Comparison of ENCODE assay signal across 25 mouse cellular contexts in the genomic region with DNA sequence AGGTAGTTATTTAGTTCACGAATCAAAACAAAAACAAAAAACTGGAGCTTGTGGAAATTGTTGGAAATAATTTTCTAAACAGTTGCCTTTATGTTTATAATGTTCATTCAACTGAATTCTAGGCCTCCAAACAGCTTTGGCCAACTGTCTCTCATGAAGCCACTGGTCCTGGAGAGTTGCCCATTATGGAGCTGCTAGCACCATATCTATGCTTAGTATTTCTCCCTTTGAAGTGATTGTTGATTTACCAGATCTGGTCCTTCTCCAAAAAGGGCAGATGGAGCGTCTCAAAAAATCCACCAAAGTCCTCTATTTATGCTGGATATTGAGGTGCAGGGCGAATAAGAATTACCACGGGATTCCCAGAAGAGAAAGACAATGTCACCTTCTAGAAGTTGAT.
DNase-seq lines count a peak whose midpoint lies in the region; ATAC-seq and TF ChIP-seq lines count a peak whose summit lies in the region.
"Had no signal": no experiment of that assay in that cellular context is flagged by ENCODE, and none has a peak within 500 bp of the region (broad histone marks: within the 10 kb centered on the region; RNA-seq: fewer than 3 reads in every experiment).

No protein-coding gene starts in this region.

- H3K9ac ChIP-seq in lung, postnatal 0 days (replicated peaks; ENCODE audit: low read depth), result no peak overlapping the region
- H3K9ac ChIP-seq: embryonic facial prominence, embryonic 13.5 days; forebrain, embryonic 12.5 days; forebrain, postnatal 0 days; hindbrain, embryonic 15.5 days; limb, embryonic 13.5 days had no signal

- no peak for TF ChIP-seq CTCF in kidney, adult 2 months (conservative IDR thresholded peaks at IDR 0.05; ENCODE audit: insufficient read depth, insufficient read length, low read depth, low read length)
- no peak for TF ChIP-seq CTCF in lung, postnatal 0 days (IDR thresholded peaks at IDR 0.05)
- no peak for TF ChIP-seq CTCF in layer of hippocampus, adult 2 months (conservative IDR thresholded peaks at IDR 0.05)

- TF ChIP-seq POLR2A in kidney, adult 2 months (IDR thresholded peaks at IDR 0.05; ENCODE audit: low read depth, low read length), result no peak

- DNase-seq in kidney, adult 2 months, result peak; percentile 40
- DNase-seq in kidney, adult 8-10 months, result no peak
- DNase-seq in lung, postnatal 10 days, result peak; percentile 22
- no peak for DNase-seq in lung, postnatal 0 days (ENCODE audit: low spot score)
- DNase-seq in cerebellum, adult 9-10 months, result peak; percentile 42
- peak; percentile 13 for DNase-seq in lung, postnatal 36 days
- DNase-seq in layer of hippocampus, adult 2 months (ENCODE audit: low spot score in 2 of 2), result no peak
- no peak for DNase-seq in spleen, postnatal 14 days (ENCODE audit: low spot score in 2 of 2)
- DNase-seq: adrenal gland, postnatal 10 days; forebrain, postnatal 0 days; gastrocnemius, postnatal 10 days; heart, postnatal 14 days; kidney, adult 11 months; kidney, postnatal 25 days; midbrain, embryonic 14.5 days; thymus, postnatal 14 days had no signal

- H3K36me3 ChIP-seq in kidney, adult 2 months (ENCODE audit: control insufficient read depth, insufficient read depth, low read length), result no peaks in the 10 kb centered on the region
- no peaks in the 10 kb centered on the region for H3K36me3 ChIP-seq in lung, postnatal 0 days (ENCODE audit: insufficient read depth, low read length)
- H3K36me3 ChIP-seq: embryonic facial prominence, embryonic 13.5 days; forebrain, embryonic 12.5 days; hindbrain, embryonic 10.5 days; hindbrain, embryonic 15.5 days; limb, embryonic 13.5 days had no signal

- WGBS in kidney, adult 2 months, result 61% methylated on average over 4 of the region's 4 CpGs
- 74% methylated on average over 4 of the region's 4 CpGs for WGBS in lung, postnatal 0 days

- no peaks in the 10 kb centered on the region for H3K9me3 ChIP-seq in lung, postnatal 0 days (ENCODE audit: low read length)
- H3K9me3 ChIP-seq: embryonic facial prominence, embryonic 13.5 days; forebrain, embryonic 12.5 days; hindbrain, embryonic 10.5 days; hindbrain, embryonic 15.5 days; limb, embryonic 13.5 days had no signal

- no peak overlapping the region for H3K4me3 ChIP-seq in kidney, adult 2 months (ENCODE audit: insufficient read depth, low read depth, low read length)
- H3K4me3 ChIP-seq in lung, postnatal 0 days (ENCODE audit: low read depth, low read length), result no peak overlapping the region
- H3K4me3 ChIP-seq in layer of hippocampus, adult 2 months, result no peak overlapping the region
- H3K4me3 ChIP-seq: embryonic facial prominence, embryonic 13.5 days; erythroblast, embryonic 14.5 days; forebrain, embryonic 12.5 days; hindbrain, embryonic 10.5 days; hindbrain, embryonic 15.5 days; limb, embryonic 13.5 days had no signal

- H3K4me1 ChIP-seq in kidney, adult 2 months (ENCODE audit: control insufficient read depth, insufficient read depth, low read length), result no peaks in the 10 kb centered on the region; the same call in 1 of the 2 replicates
- no peaks in the 10 kb centered on the region for H3K4me1 ChIP-seq in lung, postnatal 0 days (ENCODE audit: insufficient read depth, low read depth, low read length)
- H3K4me1 ChIP-seq: limb, embryonic 13.5 days had no signal

- no peak for ATAC-seq in lung, postnatal 0 days
- ATAC-seq: forebrain, postnatal 0 days; inflammation-experienced regulatory T-cells, adult 6 months; Patski had no signal

- H3K4me2 ChIP-seq in lung, postnatal 0 days (replicated peaks; ENCODE audit: low read depth, low read length), result no peak overlapping the region
- H3K4me2 ChIP-seq: embryonic facial prominence, embryonic 13.5 days; forebrain, embryonic 12.5 days; hindbrain, embryonic 15.5 days; limb, embryonic 13.5 days; liver, embryonic 11.5 days had no signal

- H3K27me3 ChIP-seq in kidney, adult 2 months (replicated peaks; ENCODE audit: control insufficient read depth, insufficient read depth, low read length), result no peaks in the 10 kb centered on the region
- H3K27me3 ChIP-seq in lung, postnatal 0 days (replicated peaks; ENCODE audit: insufficient read depth, low read length), result no peaks in the 10 kb centered on the region
- H3K27me3 ChIP-seq: Patski had no signal

- H3K27ac ChIP-seq in kidney, adult 2 months (ENCODE audit: insufficient read depth, low read depth, low read length), result no peak overlapping the region
- H3K27ac ChIP-seq in lung, postnatal 0 days (ENCODE audit: low read length), result no peak overlapping the region
- no peak overlapping the region for H3K27ac ChIP-seq in layer of hippocampus, adult 2 months
- H3K27ac ChIP-seq: embryonic facial prominence, embryonic 13.5 days; forebrain, embryonic 12.5 days; hindbrain, embryonic 10.5 days; hindbrain, embryonic 15.5 days; limb, embryonic 13.5 days had no signal

- no peak for TF ChIP-seq EP300 in lung, postnatal 0 days (IDR thresholded peaks at IDR 0.05)

Comparison
In these comparisons a context has a peak if more than half of its experiments do, and no peak if none do; other contexts are left out.
1. DNase-seq: peak in kidney, adult 2 months (single experiment), lung, postnatal 10 days (single experiment), cerebellum, adult 9-10 months (single experiment) and lung, postnatal 36 days (single experiment); none in kidney, adult 8-10 months (0 of 2), lung, postnatal 0 days (single experiment), layer of hippocampus, adult 2 months (0 of 2) and spleen, postnatal 14 days (0 of 2).